ENCODE assay signal across 25 mouse cellular contexts in the genomic region with DNA sequence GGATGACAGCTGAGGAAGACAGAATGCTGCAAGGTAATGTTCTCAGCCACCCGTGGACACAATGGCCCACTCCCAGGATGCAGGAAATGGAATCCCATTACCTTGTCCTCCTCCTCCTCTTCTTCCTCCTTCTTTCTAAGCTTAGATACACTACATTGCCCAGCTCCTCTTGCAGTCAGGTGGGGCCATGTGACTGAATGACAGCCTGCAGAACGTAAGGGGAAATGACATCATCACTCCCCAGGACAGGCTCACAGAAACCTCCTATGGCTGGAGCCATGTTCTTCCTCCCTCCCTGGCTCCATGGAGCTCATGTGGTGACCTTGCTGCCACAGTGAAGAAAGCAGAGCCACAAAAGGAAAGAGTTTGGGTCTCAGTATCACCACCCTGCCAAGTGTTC. TPM values are rescaled to one million over a fixed set of nuclear protein-coding genes. Genes with fewer than 3 reads are reported as not detected.
A peak's percentile ranks its signal among the peaks of the same experiment; 100 is the strongest.
DNase-seq lines count a peak whose midpoint lies in the region; ATAC-seq and TF ChIP-seq lines count a peak whose summit lies in the region.
"Had no signal": no experiment of that assay in that cellular context is flagged by ENCODE, and none has a peak within 500 bp of the region (broad histone marks: within the 10 kb centered on the region; RNA-seq: fewer than 3 reads in every experiment).

No protein-coding gene starts in this region.

- DNase-seq in thymus, postnatal 0 days (ENCODE audit: low spot score): peak; percentile 37
- no peak for DNase-seq in thymus, postnatal 25 days
- DNase-seq in MEL (ENCODE audit: low read depth, low spot score): peak; percentile 74
- DNase-seq in splenic B cell, adult 2 months (ENCODE audit: low read depth, low spot score): peak; percentile 81
- DNase-seq in adrenal gland, adult 18-20 months (ENCODE audit: low spot score in 2 of 2): no peak
- no peak for DNase-seq in gastrocnemius, postnatal 36 days
- DNase-seq: adrenal gland, postnatal 10 days; cerebellum, adult 18-20 months; cerebellum, postnatal 10 days; forebrain, postnatal 0 days; heart, postnatal 14 days; kidney, postnatal 14 days; lung, postnatal 4 days; retina, postnatal 1 day; right cerebral cortex, postnatal 25 days; spleen, adult 18-20 months had no signal

- no peaks in the 10 kb centered on the region; the same call in 1 of the 2 replicates for H3K79me2 ChIP-seq in MEL (ENCODE audit: control insufficient read depth, insufficient read depth, low read length, poor library complexity)

- intact Hi-C loops in gastrocnemius, postnatal 36 days (cut with DNase I): no loop called here

- ATAC-seq in cerebellum, adult (ENCODE audit: insufficient number of reproducible peaks, low FRiP score, low TSS enrichment): no peak
- ATAC-seq: forebrain, postnatal 0 days; hindbrain, embryonic 16.5 days; intestine, embryonic 15.5 days had no signal

- H3K27me3 ChIP-seq in MEL (ENCODE audit: control insufficient read depth in 1 of 2, insufficient read depth in 2 of 2, low read length in 2 of 2): no peaks in the 10 kb centered on the region
- no peaks in the 10 kb centered on the region for H3K27me3 ChIP-seq in megakaryocyte, embryonic 14.5 days (replicated peaks)
- H3K27me3 ChIP-seq in splenic B cell, adult 2 months (ENCODE audit: control insufficient read depth, insufficient read depth, low read length, poor library complexity, severe bottlenecking): no peaks in the 10 kb centered on the region

- TF ChIP-seq CTCF in MEL (IDR thresholded peaks at IDR 0.05 in 2 of 3, conservative IDR thresholded peaks at IDR 0.05 in 1 of 3; ENCODE audit: control insufficient read depth in 1 of 3, insufficient read depth in 1 of 3, low read depth in 2 of 3, low read length in 3 of 3, poor library complexity in 1 of 3, severe bottlenecking in 1 of 3): no peak

- no peak for TF ChIP-seq RAD21 in MEL (IDR thresholded peaks at IDR 0.05; ENCODE audit: low read depth, low read length)

- no peak overlapping the region; the same call in 1 of the 2 replicates for H3K27ac ChIP-seq in MEL (ENCODE audit: control insufficient read depth, low read depth, low read length)
- H3K27ac ChIP-seq: hindbrain, embryonic 10.5 days; intestine, embryonic 15.5 days; limb, embryonic 12.5 days; lung, embryonic 15.5 days; midbrain, embryonic 12.5 days had no signal

- TF ChIP-seq POLR2A in MEL (IDR thresholded peaks at IDR 0.05; ENCODE audit: control insufficient read depth in 1 of 2, insufficient read depth in 1 of 2, low read depth in 1 of 2, low read length in 2 of 2, poor library complexity in 1 of 2): peak in 1 of 2 experiments; percentile 49; a peak in 1 of 4 replicates

- peaks cover 0 to 8% of the 10 kb centered on the region in 2 experiments; a peak in 1 of 4 replicates for H3K36me3 ChIP-seq in MEL (ENCODE audit: control insufficient read depth in 1 of 2, insufficient read depth in 2 of 2, low read length in 2 of 2)
- H3K36me3 ChIP-seq in megakaryocyte, embryonic 14.5 days (replicated peaks; ENCODE audit: low read length): peaks cover 27% of the 10 kb centered on the region
- H3K36me3 ChIP-seq in splenic B cell, adult 2 months (ENCODE audit: control insufficient read depth, insufficient read depth, low read length, poor library complexity, severe bottlenecking): no peaks in the 10 kb centered on the region
- H3K36me3 ChIP-seq: hindbrain, embryonic 10.5 days; intestine, embryonic 15.5 days; limb, embryonic 12.5 days; lung, embryonic 15.5 days; midbrain, embryonic 12.5 days had no signal

- no peaks in the 10 kb centered on the region for H3K9me3 ChIP-seq in MEL (replicated peaks; ENCODE audit: insufficient read depth, low read length)
- no peaks in the 10 kb centered on the region for H3K9me3 ChIP-seq in megakaryocyte, embryonic 14.5 days
- H3K9me3 ChIP-seq: hindbrain, embryonic 10.5 days; intestine, embryonic 15.5 days; limb, embryonic 12.5 days; lung, embryonic 15.5 days; midbrain, embryonic 12.5 days had no signal

- no peak overlapping the region for H3K4me3 ChIP-seq in MEL (ENCODE audit: control insufficient read depth in 1 of 2, insufficient read depth in 1 of 2, low read depth in 2 of 2, low read length in 2 of 2)
- peak overlapping the region; percentile 83 for H3K4me3 ChIP-seq in megakaryocyte, embryonic 14.5 days (replicated peaks)
- H3K4me3 ChIP-seq: erythroblast, embryonic 14.5 days; hindbrain, embryonic 10.5 days; intestine, embryonic 15.5 days; limb, embryonic 12.5 days; lung, embryonic 15.5 days; midbrain, embryonic 12.5 days had no signal

- peaks cover 11 to 29% of the 10 kb centered on the region in 2 experiments for H3K4me1 ChIP-seq in MEL (ENCODE audit: control insufficient read depth in 1 of 2, insufficient read depth in 2 of 2, low read length in 2 of 2)
- H3K4me1 ChIP-seq in megakaryocyte, embryonic 14.5 days: peaks cover 86% of the 10 kb centered on the region

- no peak overlapping the region; the same call in 1 of the 2 replicates for H3K9ac ChIP-seq in MEL (ENCODE audit: control insufficient read depth, low read depth, low read length, poor library complexity, severe bottlenecking)
- H3K9ac ChIP-seq: forebrain, postnatal 0 days; intestine, embryonic 15.5 days; limb, embryonic 12.5 days; lung, embryonic 15.5 days; midbrain, embryonic 12.5 days had no signal

- TF ChIP-seq EP300 in MEL (IDR thresholded peaks at IDR 0.05; ENCODE audit: low read depth in 1 of 2, low read length in 2 of 2): no peak

TF ChIP-seq in MEL, 35 proteins besides CTCF, POLR2A, EP300 and RAD21:
- no peak for TF ChIP-seq TAL1 (IDR thresholded peaks at IDR 0.05; ENCODE audit: low read length)
- peak; percentile 76 for TF ChIP-seq HCFC1 (IDR thresholded peaks at IDR 0.05; ENCODE audit: low read depth, low read length)
- 0 out of 4 replicates have a peak, but pooled peaks of 1 of the 2 experiments have one; percentile 20 for TF ChIP-seq USF2 (IDR thresholded peaks at IDR 0.05; ENCODE audit: borderline replicate concordance in 1 of 2, insufficient read depth in 1 of 2, low read depth in 1 of 2, low read length in 2 of 2)
- TF ChIP-seq ZMIZ1 (IDR thresholded peaks at IDR 0.05; ENCODE audit: low read depth, low read length): no peak
- 0 out of 2 replicates have a peak, but pooled peaks have one; percentile 32 for TF ChIP-seq TBP (IDR thresholded peaks at IDR 0.05; ENCODE audit: low read depth, low read length)
- TF ChIP-seq JUND (IDR thresholded peaks at IDR 0.05; ENCODE audit: low read depth, low read length): 0 out of 2 replicates have a peak, but pooled peaks have one; percentile 55
- TF ChIP-seq MAX (IDR thresholded peaks at IDR 0.05; ENCODE audit: low read length): peak; percentile 73
- peak; percentile 89 for TF ChIP-seq USF1 (IDR thresholded peaks at IDR 0.05; ENCODE audit: low read depth, low read length)
- peak; percentile 21; the same call in 1 of the 2 replicates for TF ChIP-seq NELFE (IDR thresholded peaks at IDR 0.05; ENCODE audit: low read depth, low read length)
- no peak for TF ChIP-seq POLR2AphosphoS2 (IDR thresholded peaks at IDR 0.05; ENCODE audit: low read length)
- TF ChIP-seq GATA1 (IDR thresholded peaks at IDR 0.05; ENCODE audit: low read depth, low read length): no peak
- 0 out of 2 replicates have a peak, but pooled peaks have one; percentile 26 for TF ChIP-seq NRF1 (IDR thresholded peaks at IDR 0.05; ENCODE audit: insufficient read depth, low read depth, low read length, poor library complexity, severe bottlenecking)
- 0 out of 2 replicates have a peak, but pooled peaks have one; percentile 15 for TF ChIP-seq MYC (IDR thresholded peaks at IDR 0.05; ENCODE audit: low read depth, low read length)
- no peak for TF ChIP-seq CHD2 (IDR thresholded peaks at IDR 0.05; ENCODE audit: low read length)
- peak; percentile 54; the same call in 1 of the 2 replicates for TF ChIP-seq ETS1 (IDR thresholded peaks at IDR 0.05; ENCODE audit: low read depth, low read length)
- TF ChIP-seq MXI1 (IDR thresholded peaks at IDR 0.05; ENCODE audit: low read depth, low read length): 0 out of 2 replicates have a peak, but pooled peaks have one; percentile 41

RNA-seq across cellular contexts. Expression of a gene that starts 3.7 kb away (rescaled TPM):
- polyA plus RNA-seq in thymus, postnatal 0 days (2015; fragmentation: Nextera tagmentation; extraction: Ambion mirVana): 102 and 111 TPM in 2 replicates
- 10.7 and 16.4 TPM in 2 replicates for total RNA-seq in MEL (2012; rRNA removed)
- polyA plus RNA-seq in MEL (2012; ENCODE audit: insufficient read depth in 1 of 2, insufficient read length in 2 of 2, low read depth in 1 of 2, low replicate concordance in 2 of 2, missing spikeins in 1 of 2): 10 to 100 TPM in 1 of 2 experiments, not detected in 1; 49.9 TPM
- polyA plus RNA-seq in megakaryocyte, embryonic 14.5 days (2012; ENCODE audit: insufficient read depth, low replicate concordance): 354 and 444 TPM in 2 replicates
- 10 to 100 TPM in 1 of 2 experiments, 1 to 10 TPM in 1; 8.6 to 10.2 TPM for total RNA-seq in adrenal gland, adult 18-20 months (2021)
- 1 to 10 TPM; 6.4 to 7.6 TPM for total RNA-seq in gastrocnemius, postnatal 36 days (2021)

RNA-seq across cellular contexts. Expression of a gene that starts 41.6 kb away (rescaled TPM):
- 61.5 and 71.4 TPM in 2 replicates for polyA plus RNA-seq in thymus, postnatal 0 days (2015; fragmentation: Nextera tagmentation; extraction: Ambion mirVana)
- total RNA-seq in MEL (2012; rRNA removed): 3.0 and 3.1 TPM in 2 replicates
- polyA plus RNA-seq in MEL (2012; ENCODE audit: insufficient read depth in 1 of 2, insufficient read length in 2 of 2, low read depth in 1 of 2, low replicate concordance in 2 of 2, missing spikeins in 1 of 2): 1 to 10 TPM in 1 of 2 experiments, not detected in 1; 8.1 TPM
- polyA plus RNA-seq in megakaryocyte, embryonic 14.5 days (2012; ENCODE audit: insufficient read depth, low replicate concordance): 400 TPM in 2 replicates
- under 1 TPM; 0.56 to 0.83 TPM for total RNA-seq in adrenal gland, adult 18-20 months (2021)
- under 1 TPM; 0.20 to 0.32 TPM for total RNA-seq in gastrocnemius, postnatal 36 days (2021)

Comparison
In these comparisons a context has a peak if more than half of its experiments do, and no peak if none do; other contexts are left out.
1. DNase-seq: peak in thymus, postnatal 0 days (single experiment), MEL (single experiment) and splenic B cell, adult 2 months (single experiment); none in thymus, postnatal 25 days (single experiment), adrenal gland, adult 18-20 months (0 of 2) and gastrocnemius, postnatal 36 days (0 of 2).